Mouse (Mus musculus) lung, embryonic 16.5 days (tissue): ENCODE data around the gene Csgalnact2. TPM values are rescaled to one million over a fixed set of nuclear protein-coding genes. Genes with fewer than 3 reads are reported as not detected.

Experiments
- ATAC-seq: fragments of 200-750 bp; cut with Nextera tagmentation; 2 replicates; pipeline ENCODE4 v1.8.0; 2017; ENCODE audit warnings: low read depth, mild to moderate bottlenecking, moderate library complexity
- H3K27ac ChIP-seq: fragments of 300-500 bp; sonication (generic); 2 replicates; pipeline ENCODE4 v1.5.1; 2014; ENCODE audit warnings: mild to moderate bottlenecking, control low read depth, low read length
- H3K27me3 ChIP-seq: fragments of 300-500 bp; sonication (generic); 2 replicates; pipeline ENCODE4 v1.6.1; 2014; ENCODE audit warnings: low read depth, low read length, mixed read lengths; ENCODE audit not compliant: control insufficient read depth, insufficient read depth
- H3K36me3 ChIP-seq: fragments of 300-500 bp; sonication (generic); 2 replicates; pipeline ENCODE4 v1.6.1; 2014; ENCODE audit warnings: low read length; ENCODE audit not compliant: control insufficient read depth, insufficient read depth
- H3K4me1 ChIP-seq: fragments of 300-500 bp; sonication (generic); replicated peaks from 2 replicates; pipeline ENCODE4 v1.6.1; 2014; ENCODE audit warnings: low read length, mixed read lengths; ENCODE audit not compliant: control insufficient read depth, insufficient read depth
- H3K4me2 ChIP-seq: fragments of 300-500 bp; sonication (generic); 2 replicates; pipeline ENCODE4 v1.6.1; 2014; ENCODE audit warnings: low read depth, low read length, control low read depth
- H3K4me3 ChIP-seq: fragments of 300-500 bp; sonication (generic); 2 replicates; pipeline ENCODE4 v1.5.1; 2014; ENCODE audit warnings: mild to moderate bottlenecking, low read length, control low read depth
- H3K9ac ChIP-seq: fragments of 300-500 bp; sonication (generic); 2 replicates; pipeline ENCODE4 v1.6.1; 2014; ENCODE audit warnings: low read length, control low read depth
- H3K9me3 ChIP-seq: fragments of 300-500 bp; sonication (generic); 2 replicates; pipeline ENCODE4 v1.6.1; 2016; ENCODE audit warnings: low read length; ENCODE audit not compliant: control insufficient read depth
- WGBS: fragments of 180-500 bp; shearing (Covaris S2); extraction: QIAGEN DNeasy Blood & Tissue Kit; methylation state at CpG from one replicate; pipeline ENCODE4 v1.1.7; 2014; 5-methylcytosine and 5-hydroxymethylcytosine counted together
- polyA plus RNA-seq: library from polyadenylated mRNA; unstranded; fragments of >200 nt; fragmentation: Nextera tagmentation; extraction: Ambion mirVana; gene quantifications from 2 replicates; pipeline ENCODE4 v1.2.1, GENCODE M21; 2015

Csgalnact2 gene
- polyA plus RNA-seq, 1 experiment from 2014 or later, result 23.1 TPM

- H3K4me2 ChIP-seq, result no peak overlapping the region
- H3K27me3 ChIP-seq, result no peaks in the 10 kb centered on the region
- H3K27ac ChIP-seq, result no peak overlapping the region
- H3K9ac ChIP-seq, result no peak overlapping the region
- H3K4me3 ChIP-seq, result no peak overlapping the region
- H3K4me1 ChIP-seq, result no peaks in the 10 kb centered on the region
- H3K9me3 ChIP-seq, result no peaks in the 10 kb centered on the region
- 88% methylated on average over 18 of the region's 18 CpGs for WGBS
- ATAC-seq, result no peak
- no peaks in the 10 kb centered on the region for H3K36me3 ChIP-seq
Observed at GRCm38 (mm10) chr6:118173251-118173974, 34.5 kb upstream of the Csgalnact2 start.

DNA sequence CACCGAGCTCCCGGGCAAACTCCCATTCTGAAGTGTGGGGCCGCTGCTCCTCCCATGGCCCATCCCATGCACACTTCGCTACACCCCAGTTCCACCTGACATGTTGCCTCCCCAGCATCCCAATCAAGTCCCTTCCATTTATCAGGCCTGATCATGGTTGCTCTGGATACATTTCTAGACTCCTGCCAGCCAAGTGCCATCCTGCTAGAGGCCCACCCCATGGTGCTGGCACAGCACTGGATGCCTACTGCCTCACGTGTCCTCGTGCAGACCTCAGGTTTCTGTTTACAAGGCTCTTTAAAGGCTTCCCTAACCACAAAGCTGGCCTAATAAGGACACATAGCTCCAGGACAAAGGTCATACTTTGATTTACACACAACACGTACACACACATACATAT lies 32.4 kb upstream of the Csgalnact2 start:
- Histone ChIP-seq H3K4me3 (no peak overlapping the region), H3K27me3 (no peaks in the 10 kb centered on the region), H3K27ac (no peak overlapping the region), H3K4me1 (no peaks in the 10 kb centered on the region), H3K9ac (no peak overlapping the region), H3K36me3 (no peaks in the 10 kb centered on the region), H3K4me2 (no peak overlapping the region), H3K9me3 (no peaks in the 10 kb centered on the region)
- ATAC-seq, result no peak
- 80% methylated on average over 7 of the region's 7 CpGs for WGBS

DNA sequence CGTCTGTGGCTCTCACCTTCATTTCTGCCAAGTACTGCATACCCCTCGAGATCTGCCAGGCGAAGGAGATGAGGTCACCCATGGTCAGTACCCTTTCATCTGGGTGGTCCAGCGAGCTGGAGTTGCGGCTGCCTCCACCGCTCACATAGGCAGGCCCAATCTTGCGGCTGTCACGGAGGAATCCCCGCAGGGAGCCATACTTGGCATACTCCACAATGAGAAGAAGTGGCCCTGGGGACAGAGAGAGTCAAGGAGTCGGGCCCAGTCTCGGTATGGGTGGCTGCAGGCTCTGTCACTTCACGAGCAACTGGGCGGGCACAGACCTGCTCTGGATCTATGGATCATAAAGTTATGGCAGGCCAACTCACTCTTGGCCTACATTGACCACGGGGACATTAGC lies 29.2 kb upstream of the Csgalnact2 start:
- 83% methylated on average over 14 of the region's 14 CpGs for WGBS
- H3K4me1 ChIP-seq, result no peaks in the 10 kb centered on the region

DNA sequence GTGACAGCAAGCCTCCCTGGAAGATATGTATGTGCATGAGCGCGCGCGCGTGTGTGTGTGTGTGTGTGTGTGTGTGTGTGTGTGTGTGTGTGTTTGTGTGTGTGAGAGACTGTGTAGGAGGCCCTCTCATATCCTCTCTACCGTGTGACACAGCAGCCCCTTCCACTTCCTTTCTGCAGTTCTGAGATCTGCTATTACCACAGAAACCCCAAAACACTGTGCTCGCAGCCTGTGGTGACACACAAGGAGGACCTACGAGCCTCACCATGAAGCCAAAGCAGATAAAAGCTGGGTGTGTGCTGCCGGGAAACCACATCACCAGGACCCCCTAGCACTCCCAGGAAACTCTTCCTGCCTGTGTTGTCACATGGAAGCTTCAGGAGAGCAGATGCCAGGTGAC lies 28.1 kb upstream of the Csgalnact2 start:
- no peak overlapping the region for H3K27ac ChIP-seq
- H3K4me2 ChIP-seq, result no peak overlapping the region
- H3K9ac ChIP-seq, result no peak overlapping the region
- no peak for ATAC-seq
- no peak overlapping the region for H3K4me3 ChIP-seq
- WGBS, result 79% methylated on average over 9 of the region's 9 CpGs
- no peaks in the 10 kb centered on the region for H3K36me3 ChIP-seq
- no peaks in the 10 kb centered on the region for H3K9me3 ChIP-seq
- H3K27me3 ChIP-seq, result no peaks in the 10 kb centered on the region
- H3K4me1 ChIP-seq, result no peaks in the 10 kb centered on the region

More for the DNA sequence above, 29.2 kb upstream of the Csgalnact2 start:
- Histone ChIP-seq H3K36me3 (no peaks in the 10 kb centered on the region), H3K27me3 (no peaks in the 10 kb centered on the region), H3K4me2 (no peak overlapping the region), H3K27ac (no peak overlapping the region), H3K9me3 (no peaks in the 10 kb centered on the region), H3K4me3 (no peak overlapping the region), H3K9ac (no peak overlapping the region)
- no peak for ATAC-seq

- Histone ChIP-seq H3K9me3 (no peaks in the 10 kb centered on the region), H3K27me3 (no peaks in the 10 kb centered on the region), H3K9ac (no peak overlapping the region), H3K4me1 (no peaks in the 10 kb centered on the region), H3K36me3 (no peaks in the 10 kb centered on the region), H3K4me3 (no peak overlapping the region), H3K27ac (no peak overlapping the region), H3K4me2 (no peak overlapping the region)
- WGBS, result 91% methylated on average over 1 of the region's 1 CpGs
- ATAC-seq, result no peak
Observed at GRCm38 (mm10) chr6:118165516-118165915, 26.6 kb upstream of the Csgalnact2 start.

DNA sequence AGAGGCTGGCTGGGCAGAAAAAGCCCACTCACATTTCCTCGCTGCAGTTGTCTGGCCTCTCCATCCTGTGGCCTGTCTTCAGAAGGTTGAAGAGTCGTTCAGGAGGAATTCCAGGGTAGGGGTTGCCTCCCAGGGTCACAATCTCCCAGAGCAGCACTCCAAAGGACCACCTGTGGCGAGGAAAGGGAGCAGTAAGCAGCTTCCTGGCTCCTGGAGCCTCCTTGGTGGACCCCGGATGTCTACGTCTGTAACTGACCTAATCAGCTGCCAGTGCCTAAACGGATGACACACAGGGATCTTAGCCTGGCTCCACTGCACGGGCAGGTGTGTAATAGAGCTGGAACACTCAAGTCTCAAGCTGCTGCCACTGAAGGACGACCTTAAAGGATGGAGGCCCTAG lies 25.8 kb upstream of the Csgalnact2 start:
- Histone ChIP-seq H3K9me3 (no peaks in the 10 kb centered on the region), H3K4me3 (no peak overlapping the region), H3K4me1 (no peaks in the 10 kb centered on the region), H3K9ac (no peak overlapping the region), H3K27me3 (no peaks in the 10 kb centered on the region), H3K27ac (no peak overlapping the region), H3K36me3 (no peaks in the 10 kb centered on the region), H3K4me2 (no peak overlapping the region)
- WGBS, result 51% methylated on average over 8 of the region's 8 CpGs
- no peak for ATAC-seq

DNA sequence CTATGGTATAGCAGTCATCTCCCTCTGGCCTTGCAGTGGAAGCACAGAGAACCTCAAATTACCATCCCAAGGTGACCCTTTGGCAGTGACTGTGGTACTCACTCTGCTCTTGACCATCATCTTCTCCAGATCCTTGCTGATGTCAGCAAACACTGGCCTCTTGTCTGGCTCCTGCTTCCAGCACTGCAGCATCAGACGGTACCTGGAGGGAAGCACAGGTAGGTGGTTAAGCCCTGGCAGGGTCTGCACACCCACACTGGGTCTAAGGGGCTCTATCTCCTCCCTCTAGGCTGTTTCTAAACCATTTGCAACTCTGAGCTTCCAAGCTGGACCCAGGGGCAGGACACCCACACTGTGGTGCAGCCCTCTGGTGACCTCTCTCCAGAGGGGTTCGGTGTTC lies 24.1 kb upstream of the Csgalnact2 start:
- H3K27ac ChIP-seq, result no peak overlapping the region
- H3K4me1 ChIP-seq, result no peaks in the 10 kb centered on the region
- WGBS, result 85% methylated on average over 2 of the region's 2 CpGs
- no peak overlapping the region for H3K4me2 ChIP-seq
- no peaks in the 10 kb centered on the region for H3K9me3 ChIP-seq
- H3K27me3 ChIP-seq, result no peaks in the 10 kb centered on the region
- H3K9ac ChIP-seq, result no peak overlapping the region
- no peaks in the 10 kb centered on the region for H3K36me3 ChIP-seq
- no peak overlapping the region for H3K4me3 ChIP-seq
- ATAC-seq, result no peak

GRCm38 (mm10) chr6:118162457-118163082 lies 23.6 kb upstream of the Csgalnact2 start:
- Histone ChIP-seq H3K9ac (no peak overlapping the region), H3K9me3 (no peaks in the 10 kb centered on the region), H3K4me1 (no peaks in the 10 kb centered on the region), H3K36me3 (no peaks in the 10 kb centered on the region), H3K4me3 (no peak overlapping the region), H3K4me2 (no peak overlapping the region), H3K27me3 (no peaks in the 10 kb centered on the region), H3K27ac (no peak overlapping the region)
- ATAC-seq, result no peak
- WGBS, result 84% methylated on average over 12 of the region's 12 CpGs

- Histone ChIP-seq H3K4me2 (no peak overlapping the region), H3K9me3 (no peaks in the 10 kb centered on the region), H3K9ac (no peak overlapping the region), H3K36me3 (no peaks in the 10 kb centered on the region), H3K4me3 (no peak overlapping the region), H3K27me3 (no peaks in the 10 kb centered on the region), H3K4me1 (no peaks in the 10 kb centered on the region), H3K27ac (no peak overlapping the region)
- no peak for ATAC-seq
- 82% methylated on average over 5 of the region's 5 CpGs for WGBS
Observed at GRCm38 (mm10) chr6:118153091-118153490, 14.2 kb upstream of the Csgalnact2 start.
